Mouse (Mus musculus) intestine, embryonic 14.5 days (tissue): ENCODE measurements around the gene Peli2. TPM values are rescaled to one million over a fixed set of nuclear protein-coding genes. Genes with fewer than 3 reads are reported as not detected.
A peak's percentile ranks its signal among the peaks of the same experiment; 100 is the strongest.

Experiments
- ATAC-seq: fragments of 200-750 bp; cut with Nextera tagmentation; replicated peaks from 2 replicates; pipeline ENCODE4 v1.8.0; 2017; ENCODE audit warnings: low read depth, moderate number of reproducible peaks, moderate TSS enrichment, moderate library complexity; ENCODE audit not compliant: low FRiP score, low TSS enrichment
- DNase-seq: peaks from one replicate; pipeline ENCODE4 v3.0.0-alpha.2; 2018; ENCODE audit warnings: low spot score
- H3K27ac ChIP-seq: fragments of 300-500 bp; sonication (generic); 2 replicates; pipeline ENCODE4 v1.5.1; 2014; ENCODE audit warnings: low read depth, mild to moderate bottlenecking, control low read depth
- H3K27me3 ChIP-seq: fragments of 300-500 bp; sonication (generic); replicated peaks from 2 replicates; pipeline ENCODE4 v1.6.1; 2014; ENCODE audit warnings: low read length, control low read depth; ENCODE audit not compliant: control insufficient read depth, insufficient read depth
- H3K36me3 ChIP-seq: fragments of 300-500 bp; sonication (generic); 2 replicates; pipeline ENCODE4 v1.6.1; 2014; ENCODE audit warnings: low read length, control low read depth; ENCODE audit not compliant: control insufficient read depth, insufficient read depth
- H3K4me1 ChIP-seq: fragments of 300-500 bp; sonication (generic); replicated peaks from 2 replicates; pipeline ENCODE4 v1.6.1; 2014; ENCODE audit warnings: low read length, control low read depth, mixed read lengths; ENCODE audit not compliant: control insufficient read depth, insufficient read depth
- H3K4me2 ChIP-seq: fragments of 300-500 bp; sonication (generic); 2 replicates; pipeline ENCODE4 v1.6.1; 2014; ENCODE audit warnings: low read length
- H3K4me3 ChIP-seq: fragments of 300-500 bp; sonication (generic); 2 replicates; pipeline ENCODE4 v1.5.1; 2014; ENCODE audit warnings: low read depth, low read length, control low read depth, mixed read lengths
- H3K9ac ChIP-seq: fragments of 300-500 bp; sonication (generic); 2 replicates; pipeline ENCODE4 v1.6.1; 2014; ENCODE audit warnings: mild to moderate bottlenecking, low read length
- H3K9me3 ChIP-seq: fragments of 300-500 bp; sonication (generic); 2 replicates; pipeline ENCODE4 v1.6.1; 2016; ENCODE audit warnings: low read length, control low read depth; ENCODE audit not compliant: control insufficient read depth
- WGBS: fragments of 180-500 bp; shearing (Covaris S2); extraction: QIAGEN DNeasy Blood & Tissue Kit; methylation state at CpG from one replicate; pipeline ENCODE4 v1.1.7; 2014; 5-methylcytosine and 5-hydroxymethylcytosine counted together
- polyA plus RNA-seq: library from polyadenylated mRNA; unstranded; fragments of >200 nt; fragmentation: Nextera tagmentation; extraction: Ambion mirVana; gene quantifications from 2 replicates; pipeline ENCODE4 v1.2.1, GENCODE M21; 2014

Gene Peli2
- polyA plus RNA-seq, 1 experiment from 2014 or later: 6.7 TPM

DNA sequence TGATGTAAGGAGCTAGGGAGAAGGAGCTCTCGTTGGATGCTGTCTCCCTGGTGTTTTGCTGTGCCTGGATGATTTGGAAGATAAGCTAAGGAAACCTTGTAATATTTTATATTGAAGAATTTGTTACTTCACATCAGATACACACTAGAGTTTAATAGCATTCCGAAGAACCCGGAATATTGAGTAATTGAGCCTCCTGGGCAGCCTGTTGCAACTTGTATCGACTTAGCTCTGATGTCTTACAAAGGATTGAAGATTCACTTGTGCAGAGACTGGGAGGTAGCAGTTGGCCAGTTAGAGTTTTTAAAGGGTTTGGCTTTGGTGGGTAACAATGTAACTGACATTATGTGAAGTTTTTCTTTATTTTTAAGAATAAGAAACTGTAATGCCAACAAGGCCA lies 53.7 kb downstream of the Peli2 start:
- DNase-seq: no peak
- ATAC-seq: no peak
- WGBS: 69% methylated on average over 4 of the region's 4 CpGs
- H3K9me3 ChIP-seq: no peaks in the 10 kb centered on the region
- no peak overlapping the region for H3K27ac ChIP-seq
- H3K27me3 ChIP-seq: no peaks in the 10 kb centered on the region
- no peak overlapping the region for H3K4me2 ChIP-seq
- peaks cover 21% of the 10 kb centered on the region for H3K4me1 ChIP-seq
- H3K4me3 ChIP-seq: no peak overlapping the region
- H3K36me3 ChIP-seq: no peaks in the 10 kb centered on the region
- no peak overlapping the region for H3K9ac ChIP-seq

DNA sequence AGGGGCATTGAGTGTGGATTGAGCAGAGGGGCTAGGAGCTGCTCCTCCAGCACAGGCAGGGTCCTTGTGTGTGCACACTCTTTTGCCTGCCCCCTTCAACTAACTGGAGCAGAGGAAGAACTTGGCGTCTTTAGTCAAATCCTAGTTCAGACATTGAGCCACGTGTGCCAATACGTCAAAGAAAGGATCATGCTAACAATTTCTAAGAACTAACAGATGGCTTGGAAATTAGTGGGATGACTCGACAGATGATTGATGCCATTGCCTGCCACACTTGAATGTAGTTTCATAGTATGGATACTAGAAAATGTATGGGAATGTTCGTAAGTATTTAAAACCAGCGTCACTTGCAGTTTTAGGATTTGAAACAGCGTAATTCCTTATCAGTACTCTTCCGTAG lies 54.5 kb downstream of the Peli2 start:
- WGBS: 79% methylated on average over 8 of the region's 8 CpGs
- ATAC-seq (no peak), DNase-seq (no peak)
- Histone ChIP-seq H3K36me3 (no peaks in the 10 kb centered on the region), H3K4me3 (no peak overlapping the region), H3K9ac (no peak overlapping the region), H3K27me3 (no peaks in the 10 kb centered on the region), H3K4me2 (no peak overlapping the region), H3K27ac (no peak overlapping the region), H3K9me3 (no peaks in the 10 kb centered on the region), H3K4me1 (peaks cover 21% of the 10 kb centered on the region)

DNA sequence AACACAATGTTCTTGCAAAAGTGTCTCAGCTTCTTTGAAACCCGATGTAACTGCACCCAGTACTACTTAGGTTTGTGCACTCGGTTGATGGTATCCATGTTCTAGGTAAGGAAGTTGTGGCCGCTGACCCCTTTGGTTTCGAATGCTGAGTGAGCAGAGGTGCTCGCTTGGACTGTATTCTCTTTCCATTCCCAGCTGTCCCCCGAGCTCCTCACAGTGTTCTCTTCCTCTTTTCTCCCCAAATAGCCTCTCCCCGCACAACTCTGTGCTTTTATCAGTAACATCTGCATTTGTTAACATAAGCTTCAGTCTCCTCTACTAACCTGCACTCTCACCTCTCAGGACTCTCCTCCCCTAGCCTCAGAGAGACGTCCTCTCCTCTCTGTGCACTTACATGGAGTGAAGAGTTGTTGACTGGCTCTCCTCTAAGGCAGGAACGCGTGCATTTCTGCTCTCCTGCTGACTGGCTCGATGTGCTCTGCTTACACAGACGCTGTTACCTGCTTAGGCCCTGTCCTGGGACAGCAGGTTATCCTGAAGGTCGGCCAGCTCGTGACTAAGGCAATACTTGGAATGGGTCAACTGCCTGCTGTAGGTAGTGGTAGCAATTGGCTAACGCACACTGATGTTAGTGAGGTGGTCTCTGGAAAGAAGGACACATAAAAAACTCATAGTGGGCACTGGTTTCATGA lies 57.8 kb downstream of the Peli2 start:
- H3K27ac ChIP-seq: no peak overlapping the region

DNA sequence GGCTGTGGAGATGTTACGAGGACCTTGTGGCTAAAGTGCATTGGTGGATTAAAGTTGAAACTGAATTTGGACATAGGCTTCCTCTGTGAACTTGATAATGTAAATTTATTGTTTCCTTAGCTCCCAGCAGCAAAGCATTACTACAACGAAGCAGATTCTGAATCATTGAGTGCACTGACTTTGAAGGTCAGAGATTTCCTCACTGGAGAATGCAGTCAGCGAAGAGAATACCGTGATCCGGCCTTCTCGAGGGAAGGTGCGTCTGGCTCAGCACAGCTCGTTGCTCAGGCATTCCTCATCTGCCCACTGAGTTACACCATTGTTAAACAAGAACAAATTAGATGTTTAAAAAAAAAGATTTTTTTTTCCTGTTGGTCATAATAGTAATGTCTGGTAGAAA lies 58.4 kb downstream of the Peli2 start:
- Histone ChIP-seq H3K4me3 (no peak overlapping the region), H3K27ac (no peak overlapping the region), H3K9ac (no peak overlapping the region), H3K4me2 (no peak overlapping the region), H3K27me3 (no peaks in the 10 kb centered on the region), H3K36me3 (no peaks in the 10 kb centered on the region), H3K9me3 (peaks cover 16% of the 10 kb centered on the region), H3K4me1 (peaks cover 4% of the 10 kb centered on the region; the same call in 1 of the 2 replicates)
- no peak for DNase-seq
- WGBS: 72% methylated on average over 8 of the region's 8 CpGs
- ATAC-seq: no peak

More for the DNA sequence above, 57.8 kb downstream of the Peli2 start:
- no peaks in the 10 kb centered on the region for H3K27me3 ChIP-seq
- whole genome bisulfite sequencing: 70% methylated on average over 15 of the region's 15 CpGs
- peaks cover 9% of the 10 kb centered on the region; the same call in 1 of the 2 replicates for H3K4me1 ChIP-seq
- H3K4me2 ChIP-seq: no peak overlapping the region
- no peak overlapping the region for H3K4me3 ChIP-seq
- no peaks in the 10 kb centered on the region for H3K36me3 ChIP-seq
- H3K9me3 ChIP-seq: peaks cover 16% of the 10 kb centered on the region
- ATAC-seq (no peak), DNase-seq (no peak)
- H3K9ac ChIP-seq: no peak overlapping the region

DNA sequence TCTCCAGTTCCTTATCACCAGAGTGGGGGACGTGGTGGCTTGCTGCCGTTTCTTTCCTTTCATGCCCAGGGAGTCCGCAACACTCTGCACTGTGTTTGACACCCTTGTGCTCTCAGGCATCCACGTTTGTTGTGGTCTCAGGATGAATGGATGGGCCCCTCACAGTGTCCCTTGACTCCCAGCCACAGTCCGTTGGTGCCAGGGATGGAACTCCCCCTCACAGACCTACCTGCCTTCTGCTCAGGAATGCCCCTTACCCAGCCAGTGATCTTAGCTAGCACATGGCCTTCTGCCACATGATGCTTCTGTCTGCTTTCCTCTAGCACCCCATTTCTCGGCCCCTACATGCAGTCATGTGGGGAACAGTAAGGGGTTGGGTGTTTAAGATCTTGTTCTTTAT lies 65.7 kb downstream of the Peli2 start:
- H3K4me3 ChIP-seq: no peak overlapping the region
- H3K27ac ChIP-seq: no peak overlapping the region
- 80% methylated on average over 6 of the region's 6 CpGs for WGBS
- H3K9me3 ChIP-seq: peaks cover 15% of the 10 kb centered on the region
- H3K4me1 ChIP-seq: 0 out of 2 replicates have a peak, but pooled peaks cover 5% of the 10 kb centered on the region
- no peaks in the 10 kb centered on the region for H3K27me3 ChIP-seq
- ATAC-seq (no peak), DNase-seq (no peak)
- no peak overlapping the region for H3K9ac ChIP-seq
- H3K4me2 ChIP-seq: no peak overlapping the region
- H3K36me3 ChIP-seq: peaks cover 7% of the 10 kb centered on the region; the same call in 1 of the 2 replicates

DNA sequence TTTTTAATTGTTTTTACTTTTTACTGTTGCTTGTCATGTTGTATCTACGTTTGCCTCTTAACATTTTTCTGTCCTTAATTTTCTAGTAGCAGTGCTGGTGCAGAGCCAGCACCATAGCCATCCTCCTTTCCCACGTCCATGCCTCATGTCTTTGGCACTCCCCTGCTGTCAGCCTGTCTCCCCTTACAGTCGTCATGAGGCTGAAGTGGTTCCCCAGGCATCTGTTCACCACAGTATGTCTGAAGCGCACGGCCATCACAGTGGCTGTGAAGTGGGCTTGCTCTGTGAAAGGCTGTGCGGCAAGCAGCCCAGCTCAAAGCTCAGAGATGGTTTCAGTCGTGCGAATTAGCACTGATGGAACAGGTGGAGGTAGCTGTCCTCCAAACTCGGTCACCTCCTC lies 66.5 kb downstream of the Peli2 start:
- no peak overlapping the region for H3K27ac ChIP-seq
- no peak overlapping the region for H3K9ac ChIP-seq
- H3K4me3 ChIP-seq: no peak overlapping the region
- DNase-seq: no peak
- H3K4me1 ChIP-seq: 0 out of 2 replicates have a peak, but pooled peaks cover 9% of the 10 kb centered on the region
- peaks cover 7% of the 10 kb centered on the region; the same call in 1 of the 2 replicates for H3K36me3 ChIP-seq
- no peak overlapping the region for H3K4me2 ChIP-seq
- WGBS: 83% methylated on average over 9 of the region's 9 CpGs
- H3K27me3 ChIP-seq: no peaks in the 10 kb centered on the region
- H3K9me3 ChIP-seq: peaks cover 10% of the 10 kb centered on the region
- no peak for ATAC-seq

DNA sequence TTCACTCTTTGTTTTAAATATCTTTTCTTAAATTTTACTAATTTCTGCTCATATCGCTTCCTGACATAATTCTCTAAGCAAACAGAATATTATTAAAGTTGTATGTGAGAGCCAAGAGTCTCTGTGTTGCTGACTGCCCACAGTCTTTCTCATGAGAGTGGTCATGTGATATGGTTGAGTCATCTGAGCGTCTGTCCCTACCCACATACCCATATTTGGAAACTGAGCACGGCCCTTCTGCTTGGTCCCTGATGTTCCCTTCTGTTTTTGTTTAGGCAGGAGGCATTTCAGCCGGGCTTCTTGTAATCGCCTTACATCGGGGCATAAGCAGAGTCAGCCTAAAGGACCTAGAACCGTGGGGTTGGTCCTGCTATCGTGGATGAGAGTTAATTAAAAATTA lies 68.7 kb downstream of the Peli2 start:
- Histone ChIP-seq H3K9ac (no peak overlapping the region), H3K4me3 (no peak overlapping the region), H3K4me1 (0 out of 2 replicates have a peak, but pooled peaks cover 9% of the 10 kb centered on the region), H3K9me3 (no peaks in the 10 kb centered on the region), H3K36me3 (peaks cover 7% of the 10 kb centered on the region; the same call in 1 of the 2 replicates), H3K4me2 (no peak overlapping the region), H3K27me3 (no peaks in the 10 kb centered on the region), H3K27ac (no peak overlapping the region)
- 67% methylated on average over 8 of the region's 8 CpGs for WGBS
- 0 out of 2 replicates have a peak, but pooled peaks have one; percentile 37 for ATAC-seq
- no peak for DNase-seq

DNA sequence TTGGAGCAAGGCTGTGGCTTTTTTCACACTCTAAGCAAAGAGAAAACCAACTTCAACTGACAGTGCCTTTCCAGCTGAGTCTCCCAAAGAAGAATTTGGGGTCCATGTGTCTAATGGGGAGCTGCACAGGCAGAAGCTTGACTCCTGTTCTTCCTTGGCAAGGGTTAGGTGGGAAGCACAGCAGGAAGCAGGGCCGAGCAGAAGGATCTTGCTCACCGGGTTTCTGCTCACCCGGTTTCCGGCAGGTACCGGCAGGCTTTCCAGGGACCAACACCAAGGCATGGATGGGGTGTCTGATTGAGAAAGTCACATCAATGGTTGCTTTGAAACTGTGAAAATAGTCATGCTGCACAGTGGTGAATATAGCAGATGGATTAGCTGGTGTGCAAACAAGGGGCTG lies 70.3 kb downstream of the Peli2 start:
- no peaks in the 10 kb centered on the region for H3K9me3 ChIP-seq
- no peaks in the 10 kb centered on the region for H3K27me3 ChIP-seq
- peaks cover 9% of the 10 kb centered on the region; the same call in 1 of the 2 replicates for H3K4me1 ChIP-seq
- H3K27ac ChIP-seq: no peak overlapping the region
- WGBS: 94% methylated on average over 5 of the region's 5 CpGs
- no peak overlapping the region for H3K9ac ChIP-seq
- H3K4me2 ChIP-seq: no peak overlapping the region
- no peaks in the 10 kb centered on the region for H3K36me3 ChIP-seq
- ATAC-seq (no peak), DNase-seq (no peak)
- H3K4me3 ChIP-seq: no peak overlapping the region

DNA sequence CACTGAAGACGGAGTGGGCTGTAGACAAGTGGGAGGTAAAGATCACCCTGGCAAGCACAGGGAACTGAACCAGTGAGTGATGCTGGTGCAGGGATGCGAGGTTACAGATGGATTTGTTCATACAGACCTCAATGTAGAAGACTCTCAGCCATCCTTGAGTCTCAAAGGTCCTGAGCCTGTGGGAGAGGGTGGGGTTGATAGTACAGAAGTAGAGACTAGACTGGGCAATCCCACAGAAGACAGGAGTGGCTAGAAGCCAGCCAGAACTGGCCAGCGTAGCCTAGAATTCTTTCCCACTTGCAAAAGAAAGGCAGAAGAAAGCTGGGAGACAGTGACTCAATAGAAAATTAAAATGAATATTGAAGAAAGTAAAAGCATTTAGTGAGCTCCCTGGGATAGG lies 71.3 kb downstream of the Peli2 start:
- 89% methylated on average over 3 of the region's 3 CpGs for WGBS

More for the DNA sequence above, 71.3 kb downstream of the Peli2 start:
- ATAC-seq (no peak), DNase-seq (no peak)
- Histone ChIP-seq H3K27ac (no peak overlapping the region), H3K4me2 (no peak overlapping the region), H3K4me1 (peaks cover 15% of the 10 kb centered on the region), H3K9me3 (no peaks in the 10 kb centered on the region), H3K9ac (no peak overlapping the region), H3K4me3 (no peak overlapping the region), H3K27me3 (no peaks in the 10 kb centered on the region), H3K36me3 (no peaks in the 10 kb centered on the region)
